Mouse (Mus musculus) small intestine, adult 2 months (tissue): Measurements from ENCODE around the gene Wdfy3. TPM values are rescaled to one million over a fixed set of nuclear protein-coding genes. Genes with fewer than 3 reads are reported as not detected.
A peak's percentile ranks its signal among the peaks of the same experiment; 100 is the strongest.
"Not testable (repeated sequence)": the region's sequence is repeated elsewhere in the genome, so short reads cannot be mapped to it uniquely, and the experiment has no call there.

Experiments
- H3K27ac ChIP-seq: fragments of 200-500 bp; 2 replicates; pipeline ENCODE4 v1.5.1; 2012; ENCODE audit warnings: low read depth, low read length, control low read depth, inconsistent platforms; ENCODE audit not compliant: insufficient read depth
- H3K27me3 ChIP-seq: fragments of 200-500 bp; 2 replicates; pipeline ENCODE4 v1.6.1; 2012; ENCODE audit warnings: mild to moderate bottlenecking, moderate library complexity, low read length, inconsistent platforms; ENCODE audit not compliant: control insufficient read depth, insufficient read depth
- H3K36me3 ChIP-seq: fragments of 200-500 bp; 2 replicates; pipeline ENCODE4 v1.6.1; 2012; ENCODE audit warnings: mild to moderate bottlenecking, low read length, control low read depth, inconsistent platforms; ENCODE audit not compliant: control insufficient read depth, insufficient read depth
- H3K4me1 ChIP-seq: fragments of 200-500 bp; 2 replicates; pipeline ENCODE4 v1.6.1; 2012; ENCODE audit warnings: low read length, inconsistent platforms, mixed read lengths; ENCODE audit not compliant: control insufficient read depth, insufficient read depth, insufficient read length
- H3K4me3 ChIP-seq: fragments of 200-500 bp; 2 replicates; pipeline ENCODE4 v1.5.1; 2012; ENCODE audit warnings: low read depth, mild to moderate bottlenecking, control low read depth, inconsistent platforms, low read length, moderate library complexity
- CTCF ChIP-seq: fragments of 200-500 bp; IDR thresholded peaks from 2 replicates; pipeline ENCODE4 v1.5.1; 2012; ENCODE audit warnings: low read depth, mild to moderate bottlenecking, control low read depth, inconsistent platforms, low read length, moderate library complexity, mixed read lengths; ENCODE audit not compliant: insufficient replicate concordance, insufficient read length; ENCODE audit errors: extremely low read depth
- POLR2A ChIP-seq: fragments of 200-500 bp; IDR thresholded peaks from 2 replicates; pipeline ENCODE4 v1.6.1; 2012; ENCODE audit warnings: low read depth, mild to moderate bottlenecking, control low read depth, inconsistent platforms, low read length, moderate library complexity
- WGBS: fragments of 180-500 bp; shearing (Covaris S2); methylation state at CpG from one replicate; pipeline ENCODE4 v1.1.7; 2018; 5-methylcytosine and 5-hydroxymethylcytosine counted together
- polyA plus RNA-seq: library from polyadenylated mRNA; depleted of rRNA; stranded (reverse); fragments of >200 nt; gene quantifications from 2 replicates; pipeline ENCODE4 v1.2.3, GENCODE M21; 2012

Gene Wdfy3
- polyA plus RNA-seq, 1 experiment = 11.3 TPM

- Histone ChIP-seq H3K4me1 (peaks cover 2% of the 10 kb centered on the region; the same call in 1 of the 2 replicates), H3K4me3 (no peak overlapping the region), H3K36me3 (peaks cover 22% of the 10 kb centered on the region), H3K27ac (peak overlapping the region; percentile 34), H3K27me3 (no peaks in the 10 kb centered on the region)
- TF ChIP-seq POLR2A (no peak), CTCF (no peak)
- 79% methylated on average over 15 of the region's 15 CpGs for WGBS
Measured at GRCm38 (mm10) chr5:101932971-101933810, 136.5 kb downstream of the Wdfy3 start.

- no peak for TF ChIP-seq POLR2A
- peak; percentile 33; the same call in 1 of the 2 replicates for TF ChIP-seq CTCF
- Histone ChIP-seq H3K27me3 (no peaks in the 10 kb centered on the region), H3K4me3 (no peak overlapping the region), H3K4me1 (peaks cover 2% of the 10 kb centered on the region; the same call in 1 of the 2 replicates), H3K36me3 (peaks cover 19% of the 10 kb centered on the region), H3K27ac (no peak overlapping the region)
- WGBS = 82% methylated on average over 4 of the region's 4 CpGs
Measured at GRCm38 (mm10) chr5:101931997-101932396, 137.7 kb downstream of the Wdfy3 start.

GRCm38 (mm10) chr5:101926311-101926710 is 143.4 kb downstream of the Wdfy3 start:
- peaks cover 31% of the 10 kb centered on the region for H3K36me3 ChIP-seq
- 92% methylated on average over 8 of the region's 8 CpGs for WGBS
- H3K27me3 ChIP-seq = no peaks in the 10 kb centered on the region
- no peak overlapping the region for H3K4me3 ChIP-seq
- H3K4me1 ChIP-seq = no peaks in the 10 kb centered on the region
- no peak overlapping the region for H3K27ac ChIP-seq
- TF ChIP-seq POLR2A = no peak
- no peak for TF ChIP-seq CTCF

GRCm38 (mm10) chr5:101923710-101924109 is 146.0 kb downstream of the Wdfy3 start:
- 87% methylated on average over 11 of the region's 11 CpGs for WGBS
- TF ChIP-seq POLR2A (no peak), CTCF (no peak)
- no peak overlapping the region for H3K4me3 ChIP-seq
- H3K27ac ChIP-seq = no peak overlapping the region
- H3K36me3 ChIP-seq = peaks cover 31% of the 10 kb centered on the region
- no peaks in the 10 kb centered on the region for H3K4me1 ChIP-seq
- H3K27me3 ChIP-seq = no peaks in the 10 kb centered on the region

- no peaks in the 10 kb centered on the region for H3K27me3 ChIP-seq
- peaks cover 40% of the 10 kb centered on the region for H3K36me3 ChIP-seq
- 92% methylated on average over 5 of the region's 5 CpGs for WGBS
Measured at GRCm38 (mm10) chr5:101919559-101919958, 150.2 kb downstream of the Wdfy3 start.

GRCm38 (mm10) chr5:101909468-101909867 is 160.3 kb downstream of the Wdfy3 start:
- 90% methylated on average over 10 of the region's 10 CpGs for WGBS
- H3K27me3 ChIP-seq = no peaks in the 10 kb centered on the region
- TF ChIP-seq POLR2A = no peak
- TF ChIP-seq CTCF = no peak
- peaks cover 44% of the 10 kb centered on the region for H3K36me3 ChIP-seq
- no peaks in the 10 kb centered on the region for H3K4me1 ChIP-seq
- H3K4me3 ChIP-seq = no peak overlapping the region
- no peak overlapping the region for H3K27ac ChIP-seq

More at GRCm38 (mm10) chr5:101919559-101919958, 150.2 kb downstream of the Wdfy3 start:
- TF ChIP-seq POLR2A (no peak), CTCF (no peak)
- Histone ChIP-seq H3K4me3 (no peak overlapping the region), H3K27ac (no peak overlapping the region), H3K4me1 (no peaks in the 10 kb centered on the region)

GRCm38 (mm10) chr5:101905624-101906023 is 164.1 kb downstream of the Wdfy3 start:
- H3K27me3 ChIP-seq = no peaks in the 10 kb centered on the region
- peaks cover 38% of the 10 kb centered on the region for H3K36me3 ChIP-seq
- H3K27ac ChIP-seq = no peak overlapping the region
- TF ChIP-seq POLR2A (no peak), CTCF (no peak)
- H3K4me3 ChIP-seq = no peak overlapping the region
- WGBS = 89% methylated on average over 3 of the region's 3 CpGs
- no peaks in the 10 kb centered on the region for H3K4me1 ChIP-seq

GRCm38 (mm10) chr5:101904841-101905240 is 164.9 kb downstream of the Wdfy3 start:
- not testable (repeated sequence) for H3K4me3 ChIP-seq, H3K4me1 ChIP-seq, H3K27ac ChIP-seq, H3K27me3 ChIP-seq
- 91% methylated on average over 4 of the region's 4 CpGs for WGBS
- peaks cover 36% of the 10 kb centered on the region for H3K36me3 ChIP-seq
